Mouse (Mus musculus) gastrocnemius, postnatal 10 days (tissue): ENCODE results near the gene Col6a6. TPM values are rescaled to one million over a fixed set of nuclear protein-coding genes. Genes with fewer than 3 reads are reported as not detected.

Experiments
- DNase-seq: peaks from one replicate; pipeline ENCODE4 v3.0.0; 2021; ENCODE audit warnings: mixed read lengths
- total RNA-seq, 2 experiments: library from RNA; stranded (reverse); gene quantifications; 2 replicates each; pipeline ENCODE4 v1.2.3; 2021

Col6a6 gene
- total RNA-seq, 2 experiments from 2014 or later, result 32.5 to 45.0 TPM

- DNase-seq, result no peak
Measured at GRCm38 (mm10) chr9:105801463-105801862, 26.5 kb downstream of the Col6a6 start.

DNA sequence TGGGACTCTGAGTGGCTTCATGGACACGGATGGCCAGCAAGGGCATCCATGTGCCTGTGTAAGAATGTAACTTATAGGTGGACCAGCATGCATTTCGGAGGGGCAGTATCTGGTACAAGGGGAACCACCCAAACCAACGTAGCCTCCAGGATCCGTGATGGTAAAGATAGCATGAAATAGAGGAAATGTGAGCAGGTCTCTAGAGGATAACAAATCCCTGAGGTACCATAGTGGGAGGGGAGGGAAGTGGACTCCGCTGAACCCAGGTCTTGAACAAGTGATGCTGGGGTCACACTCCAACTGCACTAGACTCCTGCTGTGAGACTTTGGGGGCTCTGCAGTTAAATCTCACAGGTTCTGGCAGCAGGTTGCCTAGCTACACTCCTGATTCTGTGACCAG lies 27.7 kb downstream of the Col6a6 start:
- no peak for DNase-seq

DNA sequence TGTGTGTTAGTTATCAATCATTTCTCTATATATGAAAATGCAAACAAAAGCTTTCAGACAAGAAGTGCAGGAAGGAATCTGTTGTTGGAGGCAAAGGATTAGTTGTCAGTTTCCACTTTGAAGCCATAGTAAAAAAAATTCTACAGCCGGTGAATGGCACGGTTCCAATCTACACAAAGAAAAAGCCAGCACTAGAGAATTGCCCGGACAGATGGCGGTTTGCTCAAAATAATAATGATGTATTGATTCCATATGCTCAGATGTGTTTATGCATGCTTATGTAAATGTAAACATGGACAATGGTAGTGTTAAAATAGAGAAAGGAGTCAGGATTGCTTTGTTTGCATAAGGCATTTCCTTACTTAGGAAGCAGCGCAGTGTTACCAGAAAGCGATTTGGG lies 31.8 kb downstream of the Col6a6 start:
- DNase-seq, result no peak

GRCm38 (mm10) chr9:105794965-105795364 lies 33.0 kb downstream of the Col6a6 start:
- no peak for DNase-seq

- no peak for DNase-seq
Measured at GRCm38 (mm10) chr9:105791810-105792209, 36.1 kb downstream of the Col6a6 start.

DNA sequence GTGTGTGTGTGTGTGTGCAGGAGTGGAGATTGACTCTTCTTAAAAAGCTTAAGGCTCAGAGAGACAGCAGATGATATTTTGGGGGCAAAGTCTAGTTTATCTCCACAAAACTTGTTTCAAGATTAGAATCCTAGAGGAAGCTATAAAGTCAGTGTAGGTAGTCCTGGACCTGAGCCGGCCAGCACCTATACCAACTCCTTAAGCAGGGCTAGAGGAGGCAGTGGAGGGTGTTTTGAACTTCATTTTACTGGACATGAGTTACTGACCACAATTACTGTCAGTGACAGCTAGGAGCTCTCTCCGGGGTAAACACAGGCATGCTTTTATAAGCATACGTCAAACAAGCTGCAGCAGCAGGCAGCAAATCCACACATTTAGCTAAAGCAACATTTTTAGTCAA lies 39.8 kb downstream of the Col6a6 start:
- no peak for DNase-seq

- no peak for DNase-seq
Measured at GRCm38 (mm10) chr9:105787800-105788199, 40.2 kb downstream of the Col6a6 start.

- DNase-seq, result no peak
Measured at GRCm38 (mm10) chr9:105784026-105784425, 43.9 kb downstream of the Col6a6 start.

GRCm38 (mm10) chr9:105780696-105781095 lies 47.3 kb downstream of the Col6a6 start:
- no peak for DNase-seq

DNA sequence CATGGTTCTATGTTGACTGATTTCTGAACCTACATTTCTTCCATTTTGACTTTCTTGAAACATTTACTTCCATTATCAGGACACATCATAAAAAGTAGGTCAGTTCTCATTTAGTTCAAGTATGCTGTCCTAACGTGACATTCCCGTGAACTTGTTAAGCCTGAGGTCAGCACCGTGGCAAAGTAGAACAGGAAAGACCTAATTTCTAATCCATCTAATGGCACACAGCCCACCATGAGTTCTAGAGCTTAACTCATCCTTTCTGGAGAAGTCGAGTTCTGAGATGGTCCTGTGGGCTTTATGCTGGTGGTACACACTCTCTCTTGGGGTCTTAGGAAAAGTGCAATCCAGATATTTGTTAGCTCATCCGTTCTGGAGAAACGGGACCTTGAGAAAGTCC lies 49.2 kb downstream of the Col6a6 start:
- DNase-seq, result no peak

DNA sequence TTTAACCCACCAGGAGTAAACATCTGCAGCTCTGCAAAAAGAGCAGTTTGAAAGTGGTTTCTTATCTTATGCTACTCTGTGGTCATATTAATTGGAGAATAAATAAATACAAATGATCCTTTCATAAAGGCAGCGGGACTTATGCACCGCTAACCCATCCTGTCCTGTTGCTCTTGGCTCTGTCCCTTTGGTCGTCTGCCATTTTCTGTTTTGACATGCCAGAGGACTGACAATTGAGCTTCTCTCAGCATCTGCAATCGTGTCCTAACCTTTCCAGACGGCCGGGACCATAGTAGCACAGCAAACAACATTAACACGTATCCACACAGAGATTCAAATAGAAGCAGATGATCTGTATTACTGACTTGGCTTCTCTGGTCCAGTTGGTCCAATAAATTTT lies 53.1 kb downstream of the Col6a6 start:
- peak; percentile 32 for DNase-seq

- no peak for DNase-seq
Measured at GRCm38 (mm10) chr9:105774321-105774720, 53.6 kb downstream of the Col6a6 start.

- no peak for DNase-seq
Measured at GRCm38 (mm10) chr9:105771380-105771779, 56.6 kb downstream of the Col6a6 start.

DNA sequence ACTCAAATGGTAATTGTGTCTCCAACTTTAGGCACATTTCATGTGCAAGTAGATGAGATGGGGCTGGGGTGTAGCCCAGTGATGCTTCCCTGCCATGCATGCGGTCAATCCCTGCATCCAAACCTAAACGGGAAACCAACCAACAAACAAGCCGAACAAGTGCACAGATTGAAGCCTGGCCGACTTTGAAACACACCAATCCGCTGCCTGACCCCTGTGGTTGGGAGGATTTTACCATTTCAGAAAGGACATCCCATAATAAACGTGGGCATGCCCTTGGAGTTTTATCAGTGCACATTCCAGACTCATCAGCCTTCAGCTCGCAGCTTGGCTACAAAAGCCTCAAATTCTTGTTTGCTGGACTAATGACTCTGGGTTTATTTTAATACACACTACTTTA lies 57.3 kb downstream of the Col6a6 start:
- no peak for DNase-seq

GRCm38 (mm10) chr9:105765891-105766290 lies 62.1 kb downstream of the Col6a6 start:
- no peak for DNase-seq

DNA sequence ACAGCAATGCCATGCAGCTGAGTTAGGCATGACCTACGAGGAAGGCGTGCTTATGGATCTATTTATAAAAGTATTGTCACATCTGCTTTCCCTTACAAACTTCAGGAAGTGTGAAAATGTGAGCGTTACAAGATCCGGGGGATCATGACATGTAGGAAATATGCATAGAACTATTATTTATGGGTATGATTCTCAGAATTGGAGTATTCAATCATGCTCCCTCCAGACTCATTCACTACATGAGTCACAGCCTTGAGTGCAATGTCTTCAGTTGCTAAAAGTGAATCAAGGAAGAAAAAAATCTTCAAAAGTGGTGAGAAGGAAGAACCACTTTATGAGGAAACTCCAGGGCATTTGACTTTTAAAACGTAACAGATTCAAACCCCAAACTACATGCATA lies 63.3 kb downstream of the Col6a6 start:
- DNase-seq, result no peak

GRCm38 (mm10) chr9:105764127-105764526 lies 63.8 kb downstream of the Col6a6 start:
- no peak for DNase-seq

- no peak for DNase-seq
Measured at GRCm38 (mm10) chr9:105763625-105764024, 64.3 kb downstream of the Col6a6 start.

- no peak for DNase-seq
Measured at GRCm38 (mm10) chr9:105762274-105762673, 65.7 kb downstream of the Col6a6 start.

- no peak for DNase-seq
Measured at GRCm38 (mm10) chr9:105758861-105759260, 69.1 kb downstream of the Col6a6 start.

- no peak for DNase-seq
Measured at GRCm38 (mm10) chr9:105758173-105758765, 69.7 kb downstream of the Col6a6 start.

- DNase-seq, result no peak
Measured at GRCm38 (mm10) chr9:105754256-105754655, 73.7 kb downstream of the Col6a6 start.

DNA sequence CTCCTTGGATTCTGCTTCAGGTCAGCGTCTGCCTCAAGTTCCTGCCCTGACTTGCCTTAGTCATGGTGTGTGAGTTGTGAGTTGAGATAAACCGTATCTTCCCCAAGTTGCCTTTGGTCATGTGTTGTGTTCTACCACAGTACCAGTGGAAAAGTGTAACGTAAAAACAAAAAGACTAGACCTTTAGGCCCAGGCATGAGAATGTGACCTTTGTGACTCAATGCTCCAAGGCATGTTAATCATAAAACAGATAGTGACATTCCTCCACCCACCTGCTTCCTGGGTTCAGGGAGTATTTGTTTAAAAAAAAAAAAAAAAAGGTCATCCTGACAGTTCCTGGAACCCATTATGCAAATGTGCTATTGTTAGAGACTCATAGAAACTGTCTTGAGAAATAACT lies 82.1 kb downstream of the Col6a6 start:
- no peak for DNase-seq

DNA sequence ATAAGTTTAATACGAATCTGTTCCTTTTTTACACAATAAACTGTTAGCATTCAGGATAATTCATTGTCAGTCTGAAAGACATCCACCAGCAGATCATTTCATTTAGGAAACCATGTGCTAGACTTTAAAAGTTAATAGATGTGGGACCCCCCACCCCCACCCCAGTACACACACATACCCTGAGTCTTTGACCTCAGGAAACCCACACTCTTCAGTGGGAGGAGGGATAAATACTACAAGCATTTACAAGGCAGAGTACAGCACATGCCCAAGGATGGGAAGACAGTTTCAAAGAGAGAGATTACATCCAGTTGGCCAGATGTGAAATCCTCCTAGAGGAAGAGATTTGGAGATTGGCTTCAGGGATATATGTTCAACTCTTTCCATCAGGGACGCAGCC lies 87.5 kb downstream of the Col6a6 start:
- DNase-seq, result no peak

DNA sequence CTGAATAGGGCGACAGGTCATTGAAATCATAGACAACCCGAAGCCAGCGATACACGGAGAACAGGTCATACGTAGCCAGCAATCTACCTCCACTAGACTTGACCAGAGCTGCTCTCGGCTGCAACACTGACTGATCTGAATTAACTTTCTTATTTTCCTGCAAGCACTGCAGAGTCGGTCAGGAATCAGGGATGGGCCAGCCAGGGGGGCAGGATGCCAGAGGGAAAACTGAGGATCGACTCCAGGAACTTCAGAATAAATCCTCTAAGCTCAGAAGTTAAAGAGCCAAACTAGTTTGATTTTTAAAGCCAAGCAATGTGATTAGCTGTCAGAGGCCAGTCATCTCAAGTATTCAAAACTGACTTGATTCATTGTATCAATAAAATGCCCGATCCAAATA lies 88.5 kb downstream of the Col6a6 start:
- peak; percentile 63 for DNase-seq
